Mouse (Mus musculus) A20 (cell line): ENCODE measurements around the gene Dnaic1.

ENCODE experiments used
- DNase-seq: peaks from one replicate; pipeline ENCODE4 v3.0.0-alpha.2; 2011; ENCODE audit warnings: low read depth, low spot score

Dnaic1 gene

DNA sequence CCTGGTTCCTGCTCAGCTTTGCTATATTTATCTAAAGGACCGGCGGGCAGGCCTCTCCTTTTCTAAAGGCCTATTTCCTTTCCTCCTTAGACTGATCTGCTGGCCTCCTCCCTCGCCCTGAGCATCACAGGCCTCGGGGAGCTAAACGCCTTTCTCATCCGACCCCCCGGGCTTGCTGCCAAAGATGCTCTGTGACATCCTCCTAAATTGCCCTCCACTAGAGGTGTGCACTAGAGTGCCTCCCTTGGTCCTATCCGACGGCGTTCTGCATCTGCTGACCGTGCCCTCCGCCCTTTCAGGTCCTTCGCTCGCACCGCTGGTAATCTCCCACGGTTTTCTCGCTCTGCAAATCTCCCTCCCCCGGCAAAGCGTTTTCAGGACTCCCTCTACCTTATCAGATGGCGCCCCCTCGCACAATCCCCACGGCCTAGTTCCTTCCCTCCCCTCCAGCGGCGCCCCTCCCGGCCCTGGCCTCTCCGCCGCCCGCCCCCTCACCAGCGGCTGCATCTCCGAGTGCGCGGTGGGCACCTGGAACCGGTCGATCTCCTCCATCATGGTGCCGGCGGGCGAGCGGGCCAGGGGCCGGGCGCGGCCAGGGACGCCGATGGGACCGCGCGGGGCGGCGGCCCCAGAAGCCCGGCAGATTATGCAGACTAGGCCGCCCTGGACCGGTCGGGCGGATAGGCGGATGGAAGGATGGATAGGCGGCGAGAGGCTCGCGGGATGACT is 729 bp upstream of the Dnaic1 start:
- DNase-seq: no peak

DNA sequence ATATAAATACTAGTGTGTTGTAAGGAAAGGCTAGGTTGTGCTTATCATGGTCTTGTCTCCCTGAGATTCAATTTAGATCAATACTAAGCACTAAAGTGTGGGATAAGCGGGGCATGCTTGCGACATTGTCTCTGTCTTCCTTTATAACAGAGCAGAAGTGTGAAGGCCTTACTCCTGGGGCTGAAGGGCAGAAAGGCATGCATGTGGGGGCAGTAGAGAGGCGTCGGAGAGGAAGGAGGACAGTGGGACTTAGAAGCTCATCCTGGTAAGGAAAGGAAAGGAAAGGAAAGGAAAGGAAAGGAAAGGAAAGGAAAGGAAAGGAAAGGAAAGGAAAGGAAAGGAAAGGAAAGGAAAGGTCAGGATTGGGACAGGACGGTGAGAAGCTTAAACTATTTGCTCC is 1.9 kb downstream of the Dnaic1 start:
- DNase-seq: no peak

DNA sequence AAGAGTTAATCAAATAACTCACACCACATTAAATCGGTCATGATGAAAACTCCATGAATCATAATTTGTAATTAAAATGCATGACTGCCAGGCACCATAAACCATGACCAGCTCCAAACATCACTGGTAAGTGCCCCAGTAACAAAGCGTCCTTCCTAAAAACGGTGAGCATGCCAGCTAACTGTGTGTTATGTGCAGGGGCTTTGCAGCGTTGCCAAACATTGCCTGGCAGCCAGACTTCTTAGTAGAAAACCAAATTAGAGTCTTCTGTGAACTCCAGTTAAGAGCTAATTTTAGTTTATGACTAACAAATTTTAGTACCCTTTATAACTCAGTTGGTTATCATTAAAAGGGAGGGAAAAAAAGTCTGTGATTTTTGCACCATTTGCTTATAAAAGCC is 3.9 kb downstream of the Dnaic1 start:
- no peak for DNase-seq

DNA sequence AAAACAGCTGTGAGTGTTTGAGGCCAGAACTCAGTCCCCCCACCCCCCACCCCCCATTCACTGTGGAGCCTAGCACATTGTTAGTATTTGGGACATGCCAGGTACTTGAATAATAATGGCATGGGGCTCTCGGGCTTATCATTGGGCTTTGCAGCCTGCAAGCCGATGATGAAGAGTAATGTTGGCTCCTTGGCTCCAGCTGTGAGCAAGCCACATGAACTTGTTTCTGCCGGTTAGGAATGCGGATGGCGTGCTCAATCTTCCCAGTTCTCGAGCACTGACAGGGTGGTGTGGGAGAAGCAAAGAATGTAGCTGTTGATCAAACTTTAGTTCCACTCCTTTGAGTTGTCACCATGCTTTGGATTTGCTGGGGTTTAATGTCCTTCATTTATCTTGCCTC is 6.3 kb downstream of the Dnaic1 start:
- no peak for DNase-seq

DNA sequence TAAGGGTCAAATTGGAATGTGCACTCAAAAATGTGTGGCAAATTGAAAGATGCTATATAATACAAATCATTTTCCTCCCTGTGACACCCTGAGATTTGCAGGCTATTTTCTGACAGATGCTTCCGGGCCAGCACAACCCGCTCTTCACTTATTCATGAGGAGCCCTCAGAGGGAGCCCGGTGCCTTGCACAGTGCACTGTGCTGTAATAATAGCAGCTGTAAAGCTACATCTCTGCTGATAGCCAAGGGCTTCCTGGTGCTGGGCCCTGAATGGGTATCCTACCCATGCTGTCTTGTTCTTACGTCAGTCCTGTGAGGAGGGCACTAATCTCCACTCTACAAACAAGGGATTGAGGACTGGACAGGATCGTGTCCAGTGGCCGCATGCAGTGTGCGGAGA is 13.8 kb downstream of the Dnaic1 start:
- no peak for DNase-seq

DNA sequence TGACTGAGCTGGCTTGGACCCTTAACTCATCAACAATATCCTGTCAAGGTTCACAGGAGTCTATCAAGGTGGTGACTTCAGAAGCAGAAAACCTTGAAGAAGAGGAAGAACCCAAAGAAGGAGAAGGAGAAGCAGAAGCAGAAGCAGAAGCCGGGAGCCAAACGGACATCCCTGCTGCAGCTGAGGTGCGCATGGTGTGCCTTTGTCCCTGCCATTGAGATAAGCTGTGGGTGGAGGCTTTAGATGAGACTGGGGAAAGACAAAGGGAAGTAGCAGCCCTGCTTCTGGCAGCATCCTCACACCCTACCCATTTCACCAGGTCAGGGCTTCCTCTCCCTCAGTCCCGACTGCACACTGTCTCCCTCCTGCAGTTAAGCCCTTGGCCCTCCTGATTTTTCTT is 33.2 kb downstream of the Dnaic1 start:
- no peak for DNase-seq

DNA sequence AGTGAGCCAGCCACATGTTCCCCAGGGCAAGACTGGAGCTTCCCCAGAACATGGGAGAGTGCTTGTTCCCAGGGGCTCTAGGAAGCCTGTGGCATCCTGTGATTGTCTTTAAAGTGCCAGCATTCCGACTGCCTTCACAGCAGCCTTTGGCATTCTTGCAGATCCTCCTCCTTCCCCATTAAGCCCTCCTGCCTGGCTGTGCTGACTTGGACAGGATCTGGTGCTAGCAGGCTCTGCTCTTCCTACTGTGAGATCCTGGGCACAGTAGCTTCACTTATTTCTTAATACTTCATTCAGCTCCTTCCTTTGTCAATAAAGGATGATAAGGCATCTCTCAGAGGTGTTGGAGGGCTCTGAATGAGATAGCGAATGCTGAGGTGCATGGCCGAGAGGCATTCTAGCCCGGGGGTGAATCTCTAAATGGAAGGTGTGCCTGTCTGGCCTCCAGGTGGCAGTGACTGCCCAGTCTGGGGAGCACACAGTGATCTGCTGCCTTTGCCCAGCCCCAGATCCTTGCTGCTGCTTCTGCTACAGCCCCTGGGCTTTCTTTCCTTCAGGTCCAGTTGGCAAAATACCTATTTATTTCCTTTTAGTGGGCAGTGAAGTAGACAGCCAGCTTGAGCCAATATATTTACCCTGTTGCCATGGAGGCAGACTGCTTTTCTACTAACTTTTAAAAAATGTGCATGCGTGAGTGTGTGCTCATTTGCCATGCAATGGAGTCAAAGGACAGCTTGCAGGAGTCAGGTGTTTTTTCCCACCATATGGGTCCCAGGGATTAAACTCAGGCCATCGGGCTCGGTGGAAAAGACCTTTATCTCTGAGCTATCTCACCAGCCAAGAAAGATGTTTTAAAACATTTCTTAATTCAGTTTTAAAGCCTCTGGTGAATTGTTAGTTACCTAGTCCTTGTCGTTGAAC is 35.2 kb downstream of the Dnaic1 start:
- peak; percentile 31 for DNase-seq

DNA sequence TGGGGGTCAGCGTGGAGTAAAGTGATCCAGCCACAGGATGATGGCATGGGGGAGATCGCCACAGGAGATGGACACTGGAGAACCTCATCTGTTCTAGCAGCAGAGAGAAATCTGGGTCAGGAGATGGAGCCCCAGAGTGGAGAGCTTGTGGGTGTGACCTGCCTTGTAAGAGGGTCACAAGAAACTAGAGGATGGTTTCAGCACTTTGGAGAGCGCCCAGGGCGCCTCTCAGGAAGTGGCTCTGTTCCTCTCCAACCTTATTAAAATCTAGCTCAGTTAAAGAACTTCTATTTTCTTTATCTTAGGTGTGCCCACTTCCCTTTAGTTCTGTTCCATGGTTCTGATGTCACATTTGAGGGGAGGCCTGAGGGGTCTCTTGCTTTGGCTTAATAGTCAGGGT is 37.2 kb downstream of the Dnaic1 start:
- peak; percentile 61 for DNase-seq

DNA sequence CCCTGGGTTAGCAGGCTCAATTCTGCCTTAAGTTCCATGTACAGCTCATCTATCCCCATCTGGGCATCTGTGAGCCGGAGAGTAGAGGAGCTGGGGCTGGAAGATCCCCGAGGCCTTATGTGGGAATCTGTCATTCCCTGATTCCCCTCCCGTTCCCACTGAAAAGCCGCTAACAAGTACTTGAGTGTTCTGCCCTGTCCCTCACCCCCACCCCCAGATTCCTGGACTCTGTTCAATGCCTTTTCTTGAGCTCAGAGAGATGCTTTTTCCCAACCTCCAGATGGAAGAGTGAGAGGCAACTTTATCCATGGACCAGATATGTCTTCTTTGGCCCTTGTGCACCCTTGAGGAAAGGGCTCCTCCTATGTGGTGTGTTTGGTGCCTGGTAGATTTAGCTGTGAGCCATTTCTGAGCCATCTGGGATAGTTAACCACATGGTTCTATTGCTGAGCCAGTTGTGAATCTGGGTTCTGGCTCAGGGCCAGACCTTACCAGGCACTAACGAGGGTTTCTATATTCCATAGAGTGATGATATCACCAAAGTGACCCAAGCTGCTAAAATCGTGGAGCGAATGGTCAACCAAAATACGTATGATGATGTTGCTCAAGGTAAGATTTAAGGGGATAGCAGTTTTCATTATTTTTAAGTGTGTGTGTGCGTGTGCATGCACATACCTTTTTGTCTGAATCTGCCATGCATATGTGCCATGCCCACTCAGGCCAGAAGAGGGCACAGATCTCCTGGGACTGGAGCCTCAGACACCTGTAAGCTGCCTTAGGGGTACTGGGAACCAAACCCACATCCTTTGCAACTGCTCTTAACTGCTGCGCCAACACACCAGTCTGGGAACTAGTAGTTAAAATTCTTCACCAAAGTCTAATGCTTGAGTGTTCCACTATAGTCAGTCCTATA is 40.4 kb downstream of the Dnaic1 start:
- DNase-seq: peak; percentile 25

DNA sequence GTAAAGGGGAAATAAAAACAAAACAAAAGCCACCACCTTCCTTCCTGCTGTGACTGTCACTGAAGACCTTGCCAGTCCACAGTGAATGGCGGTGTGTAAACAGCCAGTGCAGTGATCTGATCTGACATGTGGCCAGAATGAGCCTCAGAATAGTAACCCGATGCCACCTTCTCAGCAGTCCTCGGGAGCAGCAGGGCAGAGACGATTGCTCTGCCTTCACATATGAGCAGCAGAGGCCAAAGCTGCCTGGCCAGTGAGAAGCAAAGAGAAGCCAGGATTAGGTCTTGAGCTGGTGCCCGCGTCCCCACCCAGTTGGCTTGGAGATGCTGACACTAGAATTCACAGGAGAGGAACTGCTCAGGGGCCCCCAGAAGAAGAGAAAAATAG is 41.0 kb downstream of the Dnaic1 start:
- no peak for DNase-seq

DNA sequence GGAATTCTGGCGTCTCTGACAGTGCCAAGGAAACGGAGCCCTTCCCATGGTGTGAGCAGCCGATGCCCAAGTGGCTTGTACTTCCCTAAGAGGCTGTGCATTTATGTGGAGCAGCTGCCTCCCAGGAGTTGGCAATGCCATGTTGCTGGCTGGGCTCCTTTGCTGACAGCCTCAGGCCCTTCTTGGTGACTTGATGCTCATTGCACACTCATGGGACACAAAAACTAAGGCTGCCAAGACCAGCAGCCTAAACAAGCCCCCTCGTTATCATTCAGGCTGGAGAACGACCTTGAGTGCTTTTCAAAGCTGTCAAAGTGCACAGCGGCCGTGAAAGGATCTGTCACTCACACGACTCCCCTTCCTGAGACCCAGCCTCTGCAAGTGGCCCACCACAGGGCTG is 42.6 kb downstream of the Dnaic1 start:
- DNase-seq: no peak

DNA sequence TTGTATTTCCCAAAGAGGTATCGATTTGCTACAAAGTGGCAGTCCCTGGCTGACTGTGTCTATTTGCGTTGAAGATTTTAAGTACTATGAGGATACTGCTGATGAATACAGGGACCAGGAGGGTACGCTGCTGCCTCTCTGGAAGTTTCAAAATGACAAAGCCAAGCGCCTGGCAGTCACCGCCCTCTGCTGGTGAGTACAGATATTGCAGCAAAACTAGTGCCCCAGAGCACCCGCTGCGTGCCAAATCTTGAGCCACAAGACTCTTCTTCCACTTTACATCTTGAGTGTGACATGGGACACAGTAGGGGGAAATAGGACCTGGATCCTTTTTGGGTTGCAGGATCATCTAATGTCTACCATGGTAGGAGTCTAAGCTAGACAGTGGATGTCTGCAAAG is 44.6 kb downstream of the Dnaic1 start:
- peak; percentile 75 for DNase-seq

DNA sequence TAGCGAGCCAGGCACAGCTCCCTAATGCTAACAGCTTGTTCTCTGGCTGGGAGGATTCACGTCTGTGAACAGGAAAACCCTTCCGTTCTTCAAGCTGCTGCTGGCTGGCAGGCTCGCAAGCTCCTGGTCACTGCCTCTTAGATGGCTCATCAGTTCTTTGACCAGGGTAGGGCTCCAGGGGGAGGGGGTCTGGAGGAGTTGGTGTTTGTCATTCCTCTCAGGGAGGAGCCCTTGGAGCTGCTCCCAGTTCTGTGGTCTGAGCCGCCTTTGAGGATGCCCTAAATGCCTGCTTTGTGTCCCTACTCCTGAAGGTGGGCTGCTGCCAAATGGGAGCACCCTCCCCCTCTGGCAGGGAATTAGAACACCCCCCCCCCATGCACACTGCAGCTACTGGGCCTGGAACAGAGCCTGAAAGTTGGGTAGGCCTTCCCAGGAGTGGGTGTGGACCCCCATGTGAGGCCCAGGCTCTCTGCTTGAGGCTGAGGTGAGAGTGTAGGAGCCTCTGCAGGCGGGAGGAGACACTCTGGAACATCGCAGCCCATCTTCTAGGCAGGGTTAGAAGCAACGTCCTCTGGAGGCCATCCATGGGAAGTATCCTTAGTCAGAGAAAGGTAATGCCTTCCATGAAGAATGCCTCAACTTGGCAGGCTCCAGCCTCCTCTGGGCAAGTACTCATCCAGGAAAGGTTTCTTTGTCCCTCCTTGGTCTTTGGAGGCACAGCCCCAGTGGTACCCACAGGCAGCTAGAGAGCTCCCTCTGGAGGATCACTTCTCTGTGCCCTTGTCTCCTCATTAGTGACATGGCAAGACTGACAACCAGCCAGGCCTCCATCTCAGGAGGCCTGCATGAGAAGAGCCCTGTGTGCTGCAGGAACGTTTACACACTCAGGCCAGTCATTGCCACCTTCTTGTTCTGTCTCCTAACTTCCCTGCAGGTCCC is 46.4 kb downstream of the Dnaic1 start:
- DNase-seq: no peak

DNA sequence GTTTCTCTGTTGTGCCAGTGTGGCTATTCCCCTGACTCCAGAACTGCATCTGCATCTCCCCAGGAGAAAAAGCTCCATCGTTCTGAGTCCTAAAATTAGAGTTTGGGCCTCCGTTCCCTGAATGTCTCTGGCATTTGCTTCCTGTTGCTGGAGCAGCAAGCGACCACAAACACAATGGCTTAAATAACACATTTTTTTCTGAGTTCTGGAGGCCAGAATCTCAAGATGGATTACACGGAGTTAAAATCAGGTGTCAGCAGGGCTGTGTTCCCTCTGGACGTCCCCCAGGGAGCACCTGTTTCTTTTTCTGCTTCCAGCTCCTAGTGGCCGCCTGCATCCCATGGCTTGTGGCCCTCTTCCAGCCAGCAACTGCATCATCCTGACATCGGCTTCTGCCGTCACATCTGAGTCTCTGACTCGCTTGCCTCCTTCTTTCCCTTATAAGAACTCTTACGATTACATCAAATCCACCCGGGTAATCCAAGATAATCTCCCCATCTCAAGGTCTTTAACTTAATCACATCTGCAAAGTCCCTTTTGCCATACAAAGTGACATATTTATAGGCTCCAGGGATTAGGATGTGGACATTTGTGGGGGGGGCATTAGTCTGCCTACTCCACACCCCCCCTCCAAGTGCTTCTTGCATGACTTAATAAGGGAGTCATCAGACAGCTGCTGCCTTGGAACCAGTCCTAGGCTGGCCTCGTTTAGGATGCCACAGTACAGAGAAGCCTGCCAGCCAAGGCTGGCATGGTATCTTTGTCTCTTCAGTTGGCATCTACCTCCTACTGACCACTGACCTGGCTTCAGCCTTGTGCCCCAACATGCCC is 49.6 kb downstream of the Dnaic1 start:
- no peak for DNase-seq

DNA sequence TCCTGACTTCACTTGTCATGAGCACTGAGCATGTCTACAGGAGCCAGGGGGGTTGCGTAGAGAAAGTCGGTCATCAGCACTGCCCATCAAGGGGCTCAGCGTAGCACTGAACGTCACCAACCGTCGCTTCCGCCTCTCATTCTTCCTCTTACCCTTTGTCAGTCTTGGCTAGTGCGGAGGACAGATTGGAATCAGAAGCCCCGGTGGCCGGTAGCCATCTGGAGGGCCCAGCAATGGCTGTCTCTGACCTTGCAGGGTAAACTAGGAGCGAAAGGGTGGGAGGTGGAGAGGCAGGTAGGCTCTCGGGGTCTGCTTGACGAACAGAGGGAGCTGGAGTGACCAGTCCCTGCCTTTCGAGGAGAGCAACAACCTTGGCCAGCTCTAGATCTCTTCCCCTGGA is 52.5 kb downstream of the Dnaic1 start:
- DNase-seq: no peak

DNA sequence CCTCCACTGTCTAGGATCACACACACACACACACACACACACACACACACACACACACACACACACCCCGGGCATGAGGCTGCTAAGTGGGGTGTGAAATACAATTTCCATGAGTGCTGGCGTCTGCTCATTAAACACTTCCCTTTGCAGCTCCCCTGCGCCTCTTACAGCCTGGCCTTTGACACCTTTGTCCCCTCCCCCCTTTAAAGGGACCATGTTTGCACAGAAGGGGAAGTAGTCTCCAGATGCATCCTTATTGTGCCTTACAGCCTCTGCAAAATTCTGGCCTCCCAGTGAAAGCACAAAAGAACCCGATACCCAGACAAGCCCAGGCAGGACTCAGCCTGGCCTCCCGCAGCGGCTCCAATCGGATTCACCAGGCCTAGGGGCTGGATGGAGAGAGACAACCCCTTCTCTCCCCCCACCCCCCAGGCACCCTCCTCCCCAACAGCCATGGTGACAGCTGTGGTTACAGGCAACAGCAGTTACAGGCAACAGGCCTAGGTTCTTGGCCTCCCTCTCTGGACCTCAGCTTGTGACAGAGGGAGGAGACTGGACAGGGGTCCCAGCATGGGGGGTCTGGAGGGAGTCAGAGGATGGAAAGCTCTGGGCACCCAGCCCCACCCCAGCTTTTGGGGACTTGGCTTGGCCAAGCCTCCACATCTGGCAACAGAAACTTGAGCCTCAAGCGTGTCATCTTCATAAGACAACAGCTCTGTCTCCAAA is 58.8 kb downstream of the Dnaic1 start:
- peak; percentile 88 for DNase-seq

DNA sequence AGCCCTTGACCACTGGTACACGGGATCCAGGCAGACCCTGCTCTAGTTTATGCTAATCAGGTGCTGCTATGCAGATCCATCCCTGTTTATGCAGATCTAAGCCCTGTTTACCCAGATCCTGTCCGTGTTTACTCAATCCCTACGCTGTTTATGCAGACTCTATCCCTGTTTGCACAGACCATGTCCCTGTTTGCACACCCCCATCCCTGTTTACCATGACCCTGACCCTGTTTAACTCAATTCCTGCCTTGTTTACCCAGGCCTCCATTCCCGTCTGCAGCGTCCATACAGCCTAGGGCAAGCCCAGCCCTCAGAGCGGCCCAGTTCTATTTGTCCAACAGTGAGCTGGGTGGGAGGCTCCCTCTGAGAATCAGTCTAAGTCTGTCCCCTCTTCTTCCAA is 60.6 kb downstream of the Dnaic1 start:
- DNase-seq: no peak

DNA sequence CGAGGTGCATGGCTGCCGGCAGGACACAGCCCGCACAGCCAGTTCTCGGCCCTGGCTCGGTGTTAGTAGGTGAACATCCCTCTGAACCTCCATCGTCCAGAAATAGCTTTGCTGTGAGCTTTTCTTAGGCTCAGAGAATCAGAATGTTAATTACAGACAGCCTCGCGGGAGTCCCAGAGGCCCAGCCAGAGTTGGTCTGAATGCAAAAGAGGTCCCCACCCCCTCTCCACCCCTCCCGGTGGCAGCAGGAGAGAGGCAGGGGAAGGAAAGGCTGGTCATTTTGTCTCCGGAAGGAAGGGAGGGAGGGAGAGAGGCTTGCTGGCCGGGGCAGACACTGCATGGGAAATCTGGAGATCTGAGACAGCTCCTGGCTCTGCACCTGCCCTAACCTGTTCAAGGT is 61.8 kb downstream of the Dnaic1 start:
- no peak for DNase-seq

DNA sequence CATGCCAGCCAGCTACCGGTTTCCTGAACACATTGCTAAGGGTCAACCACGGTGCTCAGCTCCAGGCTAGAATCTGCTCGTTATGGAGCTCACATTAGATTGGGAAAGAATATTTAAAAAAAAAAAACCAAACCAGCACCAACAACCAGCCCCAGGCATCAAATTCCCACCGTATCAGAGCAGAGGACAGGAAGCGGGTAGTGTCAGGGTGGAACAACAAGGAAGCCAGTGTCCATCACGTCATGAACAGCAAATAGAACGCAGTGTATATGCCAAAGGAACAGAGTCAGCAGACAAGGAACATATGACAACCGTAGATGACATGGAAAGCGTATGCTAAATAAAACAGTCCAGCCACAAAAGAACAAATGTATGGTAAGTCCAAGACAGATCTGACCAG is 63.4 kb downstream of the Dnaic1 start:
- no peak for DNase-seq
